Mouse (Mus musculus): ENCODE measurements around the gene Tnfrsf1a.

Gene Tnfrsf1a

DNA sequence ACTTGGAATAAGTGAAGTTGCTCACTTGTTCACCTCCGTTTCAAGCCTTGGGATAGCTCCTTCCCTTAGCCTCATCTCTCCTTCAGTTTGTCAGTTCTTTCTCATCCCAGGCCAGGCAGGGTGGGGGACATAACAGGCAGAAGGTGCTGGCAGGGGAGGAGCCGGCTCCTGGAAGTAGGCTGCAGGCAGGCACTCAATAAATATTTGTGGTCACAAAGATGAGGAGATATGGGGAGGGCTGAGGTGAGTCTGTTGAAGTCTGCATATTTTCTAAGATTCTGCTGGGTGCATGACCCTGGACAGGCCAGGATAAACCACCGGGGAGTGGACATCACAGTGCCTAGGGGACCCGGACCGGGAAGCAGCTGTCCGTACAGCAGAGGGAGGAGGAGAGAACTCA lies 25.6 kb upstream of the Tnfrsf1a start:
- no peak for DNase-seq (ENCODE audit: low read depth, low spot score)

DNA sequence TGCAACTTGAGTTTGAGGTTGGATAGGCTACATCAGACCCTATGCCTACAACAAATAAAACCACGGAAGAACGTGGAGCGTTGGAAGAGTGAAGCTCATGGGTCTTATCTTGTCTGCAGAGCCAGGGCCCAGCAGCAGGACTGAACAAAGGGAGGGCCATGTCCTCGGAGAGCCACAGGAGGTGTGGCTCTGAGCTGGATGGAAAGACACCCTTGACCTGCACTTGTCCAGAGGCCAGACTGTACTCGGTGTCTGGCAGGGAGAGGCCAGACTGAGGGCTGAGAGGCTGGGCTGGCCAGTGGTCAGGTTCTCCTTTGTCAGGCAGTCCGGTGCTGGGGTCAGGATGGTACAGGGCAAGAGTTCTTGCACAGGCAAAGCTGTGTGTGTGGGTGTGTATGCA lies 23.8 kb upstream of the Tnfrsf1a start:
- DNase-seq (ENCODE audit: low read depth, low spot score): no peak

DNA sequence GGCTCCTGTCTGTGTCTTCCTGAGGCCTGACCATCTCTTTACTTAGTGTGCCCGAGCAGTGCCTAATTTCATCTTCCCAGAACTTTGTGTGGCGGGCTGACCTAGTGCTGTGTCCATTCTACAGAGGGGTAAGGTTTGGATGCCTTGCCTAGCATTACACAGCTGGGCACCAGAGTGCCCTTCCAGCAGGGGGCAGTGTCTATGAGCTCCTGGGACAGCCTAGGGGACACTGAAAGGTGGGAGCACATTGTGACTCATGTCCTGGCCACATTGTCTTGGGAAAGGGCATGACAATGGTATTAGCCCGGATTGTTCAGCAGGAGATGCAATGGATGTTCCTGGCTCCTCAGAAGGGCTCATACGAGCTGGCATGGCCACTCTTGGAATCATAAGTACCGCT lies 20.9 kb upstream of the Tnfrsf1a start:
- peak; percentile 25 for DNase-seq (ENCODE audit: low read depth, low spot score)

DNA sequence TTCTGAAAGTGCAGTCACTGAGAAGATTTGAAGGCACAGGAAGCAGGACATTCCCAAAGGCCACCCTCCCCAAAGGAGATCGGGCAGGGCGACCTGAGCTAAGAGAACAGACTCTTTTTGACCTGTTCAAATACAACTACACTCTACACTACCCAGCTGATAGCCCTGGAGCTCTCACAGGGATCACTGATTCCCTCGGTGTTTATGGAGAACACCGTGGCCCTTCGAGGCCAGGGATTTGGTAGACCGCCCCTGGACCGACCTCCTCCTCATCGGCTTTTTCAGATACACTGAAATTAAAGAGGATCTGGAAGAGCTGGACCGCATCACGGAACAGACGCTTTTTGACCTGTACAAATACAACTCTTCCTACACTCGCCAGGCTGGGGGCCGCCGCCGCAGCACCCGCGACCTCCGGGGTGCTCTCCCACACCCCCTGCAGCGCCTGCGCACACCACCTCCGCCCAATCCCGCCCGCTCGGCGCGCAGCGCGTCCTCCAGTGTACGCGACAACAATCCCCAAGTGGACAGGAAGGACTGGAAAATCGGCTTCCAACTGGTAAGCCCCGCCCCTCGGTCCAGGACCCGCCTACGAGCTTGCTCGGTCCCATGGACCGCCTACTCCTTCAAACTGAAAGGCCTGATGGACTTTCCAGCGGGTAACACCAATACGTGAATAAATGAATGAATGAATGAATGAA lies 18.4 kb upstream of the Tnfrsf1a start:
- no peak for DNase-seq (ENCODE audit: low read depth, low spot score)

DNA sequence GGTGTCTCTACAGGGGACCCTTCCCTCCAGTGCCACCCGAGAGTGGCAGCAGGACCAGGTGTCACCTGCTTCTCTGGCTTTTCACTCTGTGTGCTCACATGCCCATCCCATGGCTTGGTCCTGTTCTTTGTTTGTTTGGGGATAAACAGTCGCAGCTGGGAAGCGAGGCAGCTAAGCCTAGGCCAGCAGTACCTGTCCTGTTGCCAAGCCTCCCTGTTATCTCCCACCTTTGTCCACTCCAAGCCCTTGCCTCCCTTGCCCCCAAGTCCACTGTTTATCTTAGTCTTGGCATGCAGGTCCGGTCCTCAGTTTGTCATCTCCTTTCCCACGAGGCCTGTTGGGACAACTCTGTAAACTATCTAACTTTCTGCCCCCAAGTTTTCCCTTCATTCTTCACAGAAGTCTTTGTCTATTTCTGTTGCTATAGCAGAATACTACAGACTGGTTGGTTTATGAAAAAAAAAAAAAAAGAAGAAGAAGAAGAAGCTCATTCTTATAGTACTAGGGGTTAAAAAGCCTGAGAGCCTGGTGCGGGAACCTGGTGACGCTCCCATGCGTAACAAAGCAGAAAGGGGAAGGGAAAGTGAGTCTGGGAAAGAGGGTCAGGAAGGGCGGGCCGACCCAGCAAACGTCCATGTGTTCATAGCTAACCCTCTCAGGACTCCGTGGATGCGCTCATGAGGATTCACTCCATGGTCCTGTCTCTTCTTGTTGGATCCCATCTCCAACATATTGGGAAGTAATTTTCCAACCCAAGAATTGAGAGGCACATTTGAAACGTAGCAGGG lies 15.9 kb upstream of the Tnfrsf1a start:
- no peak for DNase-seq (ENCODE audit: low read depth, low spot score)

DNA sequence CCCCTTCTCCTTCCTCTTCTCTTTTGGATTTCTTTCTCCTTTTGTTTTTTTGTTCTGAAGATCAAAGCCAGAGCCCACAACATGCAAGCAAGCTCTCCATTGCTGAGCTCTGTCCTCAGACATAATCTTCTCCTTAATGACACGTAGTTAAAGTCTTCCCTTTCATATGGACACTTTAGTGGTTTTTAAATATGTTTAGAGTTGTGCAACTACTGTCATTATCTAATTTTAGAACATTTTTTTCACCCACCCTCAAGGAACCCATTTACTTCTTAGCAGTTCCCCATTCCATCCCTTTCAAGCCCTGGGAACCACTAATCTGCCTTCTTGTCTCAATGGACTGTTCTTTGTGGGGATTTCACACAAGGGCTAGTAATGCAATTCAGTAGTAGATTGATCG lies 14.8 kb upstream of the Tnfrsf1a start:
- DNase-seq (ENCODE audit: low read depth, low spot score): no peak

DNA sequence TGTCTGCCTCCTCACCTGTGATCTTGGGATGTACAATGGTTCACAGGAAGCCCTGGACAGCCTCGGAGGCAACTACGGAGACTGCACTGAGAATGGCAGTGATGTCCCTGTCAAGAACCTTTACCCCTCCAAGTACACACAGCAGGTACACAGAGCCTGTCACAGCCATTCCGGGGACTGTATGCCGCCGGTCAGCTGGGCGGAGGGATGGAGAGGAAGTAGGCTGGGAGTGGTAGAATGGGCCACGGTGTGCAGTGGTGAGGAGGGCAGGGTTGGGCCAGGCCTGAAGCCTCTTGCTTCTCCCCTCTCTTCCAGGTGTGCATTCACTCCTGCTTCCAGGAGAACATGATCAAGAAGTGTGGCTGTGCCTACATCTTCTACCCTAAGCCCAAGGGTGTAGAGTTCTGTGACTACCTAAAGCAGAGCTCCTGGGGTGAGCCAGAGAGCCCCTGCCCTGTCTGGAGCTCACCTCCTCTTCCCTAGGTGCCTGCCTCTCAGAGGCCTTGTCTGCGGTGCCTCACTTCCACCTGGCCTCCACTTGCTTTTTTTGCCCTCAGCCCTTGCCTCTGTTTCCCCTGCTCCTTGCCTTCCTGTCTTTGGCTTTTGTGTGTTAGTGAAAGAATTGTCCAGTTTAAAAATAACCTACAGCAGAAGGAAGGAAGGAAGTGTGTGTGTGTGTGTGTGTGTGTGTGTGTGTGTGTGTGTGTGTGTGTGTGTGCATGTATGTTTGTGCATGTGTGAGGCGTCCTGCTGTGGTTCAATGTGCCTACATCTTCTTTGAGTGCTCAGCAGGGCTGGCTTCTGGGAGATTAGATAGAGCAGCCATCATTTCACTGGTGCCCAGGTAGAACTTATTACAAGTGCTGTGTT lies 10.1 kb upstream of the Tnfrsf1a start:
- no peak for DNase-seq (ENCODE audit: low read depth, low spot score)

DNA sequence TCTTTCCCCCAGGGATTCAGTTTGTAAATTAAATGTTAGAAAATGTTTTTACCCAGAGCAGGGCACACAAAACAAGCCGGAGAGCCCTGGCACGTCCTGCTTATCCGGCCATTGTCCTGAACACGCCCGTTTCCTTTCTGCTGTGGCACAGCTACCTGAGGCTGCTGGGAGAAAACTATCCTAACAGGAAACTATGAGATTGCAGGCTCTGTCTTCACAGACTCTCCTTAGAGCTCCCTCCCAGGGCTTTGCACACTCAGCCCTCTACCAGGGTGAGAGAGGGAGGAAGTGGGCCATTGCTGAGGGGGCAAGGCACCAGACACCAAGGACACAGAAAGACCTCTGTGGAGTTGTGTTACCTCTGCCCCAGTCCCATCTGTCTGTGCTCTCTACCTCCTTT lies 8.9 kb upstream of the Tnfrsf1a start:
- DNase-seq (ENCODE audit: low read depth, low spot score): no peak

DNA sequence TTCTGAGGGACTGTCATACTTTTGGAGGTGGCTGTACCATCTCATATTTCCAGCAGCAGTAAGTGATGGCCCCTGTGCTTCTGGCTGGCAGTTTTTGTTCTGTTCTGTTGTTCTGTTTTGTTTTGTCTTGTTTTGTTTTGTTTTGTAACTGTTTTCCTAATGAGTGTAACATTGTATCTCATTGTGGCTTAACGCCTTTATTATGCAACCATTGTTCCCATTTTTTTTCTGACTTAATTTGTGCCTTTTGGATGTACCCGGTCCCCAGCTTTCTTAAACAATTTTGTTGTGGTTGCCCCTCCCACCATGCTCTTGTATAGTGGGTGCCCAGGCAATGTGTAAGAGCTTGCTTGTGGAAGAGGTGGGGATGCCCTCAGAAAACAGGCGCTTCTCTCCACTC lies 7.0 kb upstream of the Tnfrsf1a start:
- DNase-seq (ENCODE audit: low read depth, low spot score): no peak

DNA sequence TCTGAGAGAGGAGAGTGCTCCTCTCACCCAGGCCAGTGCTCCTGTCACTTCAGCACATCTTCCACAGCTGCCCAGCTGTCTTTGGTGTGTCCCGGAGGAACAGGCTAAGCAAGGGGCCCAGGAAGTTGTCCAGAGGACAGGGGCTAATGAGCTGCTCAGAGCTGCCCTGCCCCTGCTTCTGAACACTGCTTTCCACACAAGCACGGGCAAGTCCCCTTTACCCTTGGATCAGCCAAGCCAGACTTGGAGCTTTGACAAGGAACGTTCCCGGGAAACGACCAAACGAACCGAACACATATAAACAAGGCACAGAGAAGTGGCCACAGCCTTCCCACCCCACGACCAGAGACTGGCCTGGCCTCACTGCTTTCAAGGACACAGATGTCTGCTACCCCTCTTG lies 5.1 kb upstream of the Tnfrsf1a start:
- DNase-seq (ENCODE audit: low read depth, low spot score): no peak

DNA sequence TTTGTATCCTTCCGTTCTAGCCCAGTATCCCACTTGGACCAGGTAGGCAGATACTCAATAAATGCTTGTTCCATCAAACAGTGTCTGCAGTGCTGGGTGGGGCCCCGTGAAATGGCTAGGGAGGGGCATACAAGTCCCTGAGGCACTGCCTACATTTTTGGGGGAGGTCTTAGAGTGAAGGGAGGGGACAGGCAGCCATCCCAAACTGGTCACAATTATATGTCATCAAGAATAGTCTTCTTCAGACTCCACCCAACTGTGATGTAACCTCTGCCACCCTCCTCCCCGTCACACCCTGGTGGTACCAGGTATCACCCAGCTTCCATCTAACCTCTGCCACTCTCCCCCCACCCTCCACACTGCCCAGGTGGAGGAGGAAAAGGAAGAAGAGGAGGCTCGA lies 4.3 kb upstream of the Tnfrsf1a start:
- DNase-seq (ENCODE audit: low read depth, low spot score): no peak

DNA sequence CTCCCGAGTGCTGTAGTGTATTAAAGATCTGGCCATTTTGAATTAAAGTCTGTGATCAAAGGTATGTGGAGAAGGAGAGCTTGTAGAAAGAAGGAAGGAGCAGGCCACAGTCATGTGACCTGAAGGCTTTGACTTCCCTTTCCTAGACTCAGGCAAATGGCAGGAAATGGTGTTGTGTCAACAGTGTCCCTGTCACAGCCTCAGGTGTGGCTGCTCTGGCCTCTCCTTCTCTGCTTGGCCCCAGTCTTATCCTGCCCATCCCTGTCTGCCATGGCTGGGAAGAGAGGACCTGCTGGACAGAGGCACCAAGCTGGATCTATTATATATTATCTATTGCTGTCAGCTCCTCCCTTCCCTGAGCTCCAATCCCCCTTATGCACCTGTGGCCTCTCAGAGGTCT lies 3.5 kb upstream of the Tnfrsf1a start:
- DNase-seq (ENCODE audit: low read depth, low spot score): no peak

DNA sequence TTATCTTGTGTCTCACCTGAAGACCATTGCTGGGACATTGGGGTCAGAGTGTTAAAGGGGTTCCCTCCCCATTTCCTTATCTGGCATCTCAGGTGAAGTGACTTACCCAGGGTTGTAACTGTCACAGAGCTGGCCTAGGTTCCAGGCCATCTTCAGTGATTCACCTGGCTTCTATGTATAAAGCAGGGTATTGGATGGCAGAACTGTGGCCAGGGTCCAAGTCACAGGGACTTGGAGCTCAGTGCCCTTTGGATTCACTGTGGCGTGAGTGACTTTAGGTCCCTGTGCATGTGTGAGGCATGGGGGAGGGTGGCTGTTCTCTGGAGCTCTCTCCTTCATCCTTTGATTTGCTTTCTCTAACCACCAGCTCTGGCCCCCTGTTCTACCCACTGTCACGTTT lies 3.1 kb upstream of the Tnfrsf1a start:
- no peak for DNase-seq (ENCODE audit: low read depth, low spot score)

DNA sequence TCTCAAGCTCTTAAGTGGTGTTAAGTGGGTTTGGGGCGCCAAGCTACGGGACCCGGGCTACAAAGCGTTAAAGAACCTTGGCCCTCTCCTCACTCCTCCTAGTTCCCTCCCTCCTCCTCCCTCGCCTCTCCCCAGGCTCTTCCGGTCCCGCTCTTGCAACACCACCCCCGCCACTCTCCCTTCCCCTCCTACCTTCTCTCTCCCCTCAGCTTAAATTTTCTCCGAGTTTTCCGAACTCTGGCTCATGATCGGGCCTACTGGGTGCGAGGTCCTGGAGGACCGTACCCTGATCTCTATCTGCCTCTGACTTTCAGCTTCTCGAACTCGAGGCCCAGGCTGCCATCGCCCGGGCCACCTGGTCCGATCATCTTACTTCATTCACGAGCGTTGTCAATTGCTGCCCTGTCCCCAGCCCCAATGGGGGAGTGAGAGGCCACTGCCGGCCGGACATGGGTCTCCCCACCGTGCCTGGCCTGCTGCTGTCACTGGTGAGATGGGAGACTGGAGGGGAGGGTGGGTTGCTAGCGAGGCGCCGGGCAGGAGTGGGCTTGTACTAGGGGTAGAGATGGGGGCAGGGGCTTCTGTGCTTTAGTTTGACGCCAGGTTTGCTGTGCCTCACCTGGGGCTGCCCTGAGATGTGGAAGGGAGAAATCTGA lies 541 bp downstream of the Tnfrsf1a start:
- no peak for DNase-seq (ENCODE audit: low read depth, low spot score)

DNA sequence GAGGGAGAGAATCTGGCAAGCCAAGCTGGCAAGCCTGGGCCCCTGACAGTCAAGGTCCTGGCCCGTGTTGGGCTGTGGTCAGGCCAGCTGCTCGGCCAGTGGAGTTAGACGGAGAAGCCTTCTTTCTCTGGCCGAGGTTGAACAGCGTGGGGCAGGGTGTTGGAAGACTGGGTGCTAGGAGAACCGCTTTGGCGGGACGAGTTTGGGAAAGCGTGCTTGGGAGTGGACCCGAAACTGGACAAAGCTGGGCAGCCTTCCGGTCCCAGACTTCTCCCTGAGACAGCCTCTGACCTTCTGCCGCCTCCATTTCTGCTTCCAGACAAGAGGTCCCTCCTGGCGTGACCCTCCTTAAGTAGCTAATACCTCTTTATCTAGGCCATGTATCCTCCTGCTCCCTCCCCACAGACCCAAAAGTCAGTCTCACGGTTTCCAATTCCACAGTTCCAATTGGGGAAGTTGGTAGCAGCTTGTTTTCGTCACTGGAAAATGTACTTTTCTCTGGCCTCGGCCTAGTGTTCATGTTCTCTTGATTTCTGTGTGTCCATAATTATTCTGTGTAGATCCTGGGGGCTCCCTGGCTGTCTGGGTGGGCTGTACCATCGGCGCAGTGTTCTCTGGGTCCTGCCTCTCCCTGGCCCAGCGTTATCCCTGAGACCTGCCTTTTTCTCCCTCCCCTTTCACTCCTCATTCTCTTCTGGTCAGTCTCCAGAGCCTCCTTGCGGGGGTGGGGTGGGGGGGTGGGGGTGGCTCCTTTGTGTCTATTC lies 1.3 kb downstream of the Tnfrsf1a start:
- DNase-seq (ENCODE audit: low read depth, low spot score): no peak

DNA sequence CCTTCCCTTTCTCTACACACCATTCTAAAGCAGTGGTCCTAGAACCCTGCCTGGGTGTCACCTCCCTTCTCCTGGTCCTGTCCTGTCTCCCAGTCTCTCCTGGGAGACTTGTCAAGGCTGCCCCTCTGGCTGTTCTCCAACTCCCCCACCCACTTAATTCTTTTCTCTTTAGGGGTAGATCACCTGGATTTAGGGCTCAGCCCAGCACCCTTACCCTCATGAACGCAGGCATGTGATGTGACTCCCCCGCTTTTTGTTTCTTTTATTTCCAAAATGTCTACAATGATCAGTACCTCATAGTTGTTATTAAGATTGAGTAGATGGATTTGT lies 1.8 kb downstream of the Tnfrsf1a start:
- DNase-seq (ENCODE audit: low read depth, low spot score): no peak

DNA sequence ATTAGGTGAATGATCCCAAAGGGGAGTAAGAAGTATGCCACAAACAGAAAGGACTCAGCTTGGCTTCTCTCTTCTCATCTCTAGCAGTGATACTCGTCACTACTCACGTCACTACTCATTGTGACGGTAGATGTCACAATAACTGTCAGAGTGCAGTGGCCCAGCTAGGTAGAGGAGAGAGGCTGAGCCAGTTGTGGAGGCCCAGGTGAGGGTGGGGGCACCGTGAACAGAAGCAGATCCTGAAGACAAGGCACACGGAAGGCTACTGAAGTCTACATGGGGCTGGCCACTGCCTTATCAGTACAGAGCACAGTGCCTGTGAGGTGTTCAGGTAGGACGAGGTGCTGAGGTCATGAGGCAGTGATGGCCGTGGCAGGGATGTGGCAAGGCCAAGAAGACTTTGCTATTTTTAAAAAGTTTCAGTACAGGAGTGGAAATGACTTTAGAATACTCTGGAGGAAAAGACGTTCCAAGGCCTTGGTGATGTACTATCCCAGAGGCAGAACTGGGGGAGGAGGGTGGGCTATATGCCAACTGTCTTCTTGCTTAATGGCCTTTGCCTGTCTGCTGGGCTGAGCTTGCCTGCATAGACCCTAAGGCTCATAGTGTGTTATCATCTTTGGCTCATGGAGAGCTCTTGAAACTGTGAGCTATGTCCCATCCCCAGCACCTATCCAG lies 2.3 kb downstream of the Tnfrsf1a start:
- DNase-seq (ENCODE audit: low read depth, low spot score): no peak

DNA sequence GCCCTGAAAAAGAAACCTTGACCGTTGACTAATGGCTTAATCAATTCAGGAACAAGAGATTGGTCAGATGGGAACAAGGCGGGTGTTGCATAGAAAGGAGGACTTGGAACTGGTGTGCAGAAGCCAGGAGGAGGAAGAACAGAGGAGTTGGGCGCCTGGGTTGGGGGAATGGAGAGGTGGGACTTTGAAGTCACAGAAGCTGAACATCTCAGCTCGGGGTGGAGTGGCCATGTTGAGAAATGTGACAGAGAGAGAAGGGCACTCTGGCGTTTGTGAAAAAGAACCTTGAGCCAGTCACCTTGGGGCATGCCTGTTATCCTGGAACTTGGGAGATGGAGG lies 2.9 kb downstream of the Tnfrsf1a start:
- no peak for DNase-seq (ENCODE audit: low read depth, low spot score)

DNA sequence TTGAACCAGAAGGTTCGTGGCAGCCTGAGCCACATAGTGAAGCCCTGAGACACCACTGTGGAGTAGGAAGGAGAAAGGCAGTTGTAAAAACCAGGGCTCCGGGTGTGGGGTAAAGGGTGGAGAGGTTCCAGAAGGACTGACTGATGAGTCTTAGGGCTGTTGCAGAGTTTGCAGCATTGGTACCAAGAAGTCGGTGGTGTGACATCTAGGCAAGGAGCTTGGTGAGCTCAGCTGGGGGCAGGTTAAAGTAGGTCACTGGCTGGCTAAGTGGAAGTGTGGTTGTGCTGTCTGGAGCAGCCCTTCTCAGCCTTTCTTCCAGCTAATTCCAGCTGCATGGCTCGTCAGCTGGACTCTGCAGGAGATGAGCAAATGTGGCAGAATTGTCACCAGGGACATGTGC lies 3.6 kb downstream of the Tnfrsf1a start:
- DNase-seq (ENCODE audit: low read depth, low spot score): no peak

DNA sequence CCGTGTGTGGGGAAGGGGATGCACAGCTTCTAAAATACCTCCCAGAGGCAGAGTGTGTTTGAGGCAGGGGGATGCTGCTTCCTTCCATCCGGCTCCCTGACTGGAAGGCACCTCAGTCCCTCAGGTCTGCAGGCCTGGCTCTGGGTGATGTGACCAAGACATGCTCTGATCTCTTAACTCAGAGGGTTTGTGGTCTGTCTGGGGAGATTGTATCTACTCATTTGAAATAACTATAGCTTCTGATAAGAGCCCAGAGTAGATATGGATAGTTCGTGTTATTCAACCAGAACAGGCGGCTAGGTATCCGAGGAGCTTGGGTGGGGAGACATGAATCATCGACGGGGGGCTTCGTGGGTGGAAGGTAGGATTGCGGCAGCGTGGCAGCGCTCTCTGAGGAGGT lies 4.1 kb downstream of the Tnfrsf1a start:
- DNase-seq (ENCODE audit: low read depth, low spot score): no peak

DNA sequence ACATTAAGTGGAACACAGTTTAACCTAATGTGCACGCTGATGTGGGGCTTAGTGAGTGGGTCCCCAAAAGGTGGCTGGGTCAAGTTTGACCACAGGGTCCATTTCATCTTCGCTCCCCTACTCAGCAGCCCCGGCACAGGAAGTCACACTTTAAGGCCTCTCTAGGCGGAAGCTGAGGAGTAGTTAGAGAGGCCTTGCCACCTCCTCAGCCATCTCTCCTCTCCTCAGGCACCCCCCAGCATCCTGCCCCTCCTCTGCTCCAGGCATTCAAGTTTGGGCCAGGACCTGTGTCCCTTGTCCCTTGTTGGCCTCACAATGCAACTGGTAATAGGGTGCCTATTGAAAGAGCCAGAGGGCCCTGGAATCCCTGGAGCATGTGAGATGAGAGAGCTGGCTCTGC lies 4.5 kb downstream of the Tnfrsf1a start:
- no peak for DNase-seq (ENCODE audit: low read depth, low spot score)
